Mouse (Mus musculus): ENCODE data around the gene Alpl.

Alpl gene

GRCm38 (mm10) chr4:137800324-137800723, 4.1 kb upstream of the Alpl start:
- DNase-seq (ENCODE audit: low read depth, low spot score), result no peak

DNA sequence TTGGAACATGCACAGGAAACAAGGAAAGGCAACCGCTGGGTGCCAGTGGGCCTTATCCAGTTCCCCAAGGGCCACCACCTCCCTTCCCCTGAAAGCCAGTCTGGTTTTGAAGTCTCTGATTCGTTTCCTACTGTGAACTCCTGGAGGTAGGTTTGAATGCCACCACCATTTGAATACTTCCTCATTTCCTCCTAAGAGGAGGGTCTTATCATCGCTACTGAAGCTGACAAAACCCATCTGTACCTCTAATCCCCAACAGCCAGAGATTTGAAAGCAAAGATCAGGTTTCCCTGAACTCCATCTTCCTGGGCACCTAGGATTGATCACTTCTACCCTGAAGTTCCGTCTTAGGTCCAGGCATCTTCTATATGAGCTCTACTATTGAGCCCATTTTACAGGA, 854 bp upstream of the Alpl start:
- DNase-seq (ENCODE audit: low read depth, low spot score), result no peak

DNA sequence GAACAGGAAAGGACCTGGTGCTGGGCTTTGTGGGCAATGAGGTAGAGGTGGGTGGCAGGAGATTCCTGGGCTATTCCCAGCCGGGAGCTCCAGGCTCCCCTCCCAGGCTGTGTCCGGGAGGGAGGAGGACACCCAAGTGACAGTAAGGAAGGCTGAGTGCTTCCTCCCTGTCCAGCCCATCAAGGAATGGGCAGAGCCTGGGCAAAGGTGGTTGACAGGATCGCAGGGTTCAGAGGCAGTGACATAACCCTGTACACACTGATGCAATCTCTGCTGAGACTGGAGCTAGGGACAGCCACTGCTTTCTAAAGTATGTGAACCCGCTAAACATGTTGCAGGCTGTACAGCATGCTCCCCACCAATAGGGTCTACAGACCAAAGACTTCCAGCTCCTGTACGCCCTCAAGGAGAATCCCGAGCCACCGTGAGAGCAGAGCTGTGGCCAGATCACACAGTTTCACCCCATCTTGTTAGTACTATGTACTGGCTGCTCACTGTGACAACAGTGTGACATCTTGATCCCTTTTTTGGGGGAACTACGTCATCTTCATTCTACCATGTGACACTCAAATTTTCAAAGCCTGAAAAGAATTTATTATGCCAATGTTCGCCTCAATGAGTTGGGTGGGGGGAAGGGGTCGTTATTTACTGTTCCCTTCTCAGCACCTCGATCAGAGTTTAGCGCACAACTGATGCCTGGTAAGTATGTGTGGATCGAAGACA, 1.8 kb downstream of the Alpl start:
- no peak for DNase-seq (ENCODE audit: low read depth, low spot score)

- DNase-seq (ENCODE audit: low read depth, low spot score), result no peak
Observed at GRCm38 (mm10) chr4:137793611-137794010, 2.6 kb downstream of the Alpl start.

DNA sequence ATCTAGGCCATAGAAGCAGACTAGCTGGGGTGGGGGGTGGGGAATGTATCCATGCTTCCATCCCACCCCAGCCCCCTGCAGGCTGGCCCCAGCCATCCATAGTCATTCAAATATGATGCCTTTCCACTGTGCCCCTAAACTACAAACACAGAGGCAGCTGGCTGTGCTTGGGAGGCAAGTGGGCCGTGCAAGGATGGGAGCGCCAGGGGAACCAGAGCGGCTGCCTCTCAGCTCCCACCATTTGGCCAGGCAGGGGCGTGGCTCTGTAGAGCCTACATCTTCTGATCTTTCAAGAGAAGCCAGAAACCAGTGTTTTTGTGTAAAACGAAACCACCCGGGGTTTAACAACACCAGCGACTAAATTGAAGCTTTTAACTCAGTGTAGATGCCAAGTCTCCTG, 4.7 kb downstream of the Alpl start:
- DNase-seq (ENCODE audit: low read depth, low spot score), result no peak

GRCm38 (mm10) chr4:137790981-137791380, 5.2 kb downstream of the Alpl start:
- DNase-seq (ENCODE audit: low read depth, low spot score), result no peak

- DNase-seq (ENCODE audit: low read depth, low spot score), result no peak
Observed at GRCm38 (mm10) chr4:137788511-137789049, 7.6 kb downstream of the Alpl start.

DNA sequence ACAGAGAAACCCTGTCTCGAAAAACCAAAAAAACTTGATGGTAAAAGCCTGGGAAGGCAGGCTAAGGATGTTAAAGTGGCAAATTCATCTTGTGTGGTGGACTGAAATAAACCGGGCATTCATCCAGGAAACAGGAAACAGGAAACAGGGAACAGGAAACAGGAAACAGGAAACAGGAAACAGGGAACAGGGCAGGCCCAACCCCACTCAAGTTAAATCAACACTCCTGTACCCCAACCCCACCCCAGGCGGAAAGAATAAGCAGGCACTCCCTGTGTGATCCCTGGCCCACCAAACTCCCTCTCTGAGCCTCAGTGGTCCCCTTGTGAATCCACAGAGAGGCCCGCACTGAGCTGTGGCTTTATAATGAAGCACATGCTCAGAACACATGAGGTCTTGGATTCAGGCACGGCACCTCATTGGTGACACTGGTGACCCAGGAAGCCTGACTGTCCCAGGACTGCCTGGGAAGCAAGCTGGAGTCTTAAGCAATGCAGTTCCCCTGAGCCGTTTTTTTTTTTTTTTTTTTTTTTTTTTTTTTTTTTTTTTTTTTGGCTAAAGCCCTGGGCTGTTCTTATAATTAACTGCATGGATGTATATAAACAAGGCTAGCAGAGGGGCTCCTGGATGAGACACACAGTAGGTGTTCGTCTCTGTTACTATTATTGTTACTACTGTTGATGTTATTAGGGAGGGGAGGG, 8.4 kb downstream of the Alpl start:
- no peak for DNase-seq (ENCODE audit: low read depth, low spot score)

DNA sequence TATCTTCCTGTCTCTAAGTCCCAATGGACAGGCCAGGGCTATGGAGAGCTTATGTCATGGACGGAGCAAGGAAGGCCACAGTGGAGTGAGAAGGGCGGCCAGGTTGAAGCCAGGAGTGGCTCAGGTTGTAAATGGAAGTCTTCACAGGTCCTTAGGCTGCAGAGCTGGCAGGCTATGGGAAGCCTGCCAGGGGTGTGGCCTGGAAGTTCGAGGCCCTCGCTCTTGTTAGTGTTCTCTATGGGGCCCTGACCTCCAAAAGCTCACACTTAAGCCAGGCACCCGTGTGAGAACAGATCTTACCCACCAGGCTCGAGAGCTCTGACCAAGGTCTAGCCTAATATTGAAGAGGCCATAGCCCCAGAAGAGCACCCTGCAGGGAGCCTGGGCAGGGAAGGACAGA, 9.7 kb downstream of the Alpl start:
- DNase-seq (ENCODE audit: low read depth, low spot score), result no peak

GRCm38 (mm10) chr4:137785270-137785669, 10.9 kb downstream of the Alpl start:
- DNase-seq (ENCODE audit: low read depth, low spot score), result no peak

GRCm38 (mm10) chr4:137784741-137785140, 11.4 kb downstream of the Alpl start:
- DNase-seq (ENCODE audit: low read depth, low spot score), result no peak

DNA sequence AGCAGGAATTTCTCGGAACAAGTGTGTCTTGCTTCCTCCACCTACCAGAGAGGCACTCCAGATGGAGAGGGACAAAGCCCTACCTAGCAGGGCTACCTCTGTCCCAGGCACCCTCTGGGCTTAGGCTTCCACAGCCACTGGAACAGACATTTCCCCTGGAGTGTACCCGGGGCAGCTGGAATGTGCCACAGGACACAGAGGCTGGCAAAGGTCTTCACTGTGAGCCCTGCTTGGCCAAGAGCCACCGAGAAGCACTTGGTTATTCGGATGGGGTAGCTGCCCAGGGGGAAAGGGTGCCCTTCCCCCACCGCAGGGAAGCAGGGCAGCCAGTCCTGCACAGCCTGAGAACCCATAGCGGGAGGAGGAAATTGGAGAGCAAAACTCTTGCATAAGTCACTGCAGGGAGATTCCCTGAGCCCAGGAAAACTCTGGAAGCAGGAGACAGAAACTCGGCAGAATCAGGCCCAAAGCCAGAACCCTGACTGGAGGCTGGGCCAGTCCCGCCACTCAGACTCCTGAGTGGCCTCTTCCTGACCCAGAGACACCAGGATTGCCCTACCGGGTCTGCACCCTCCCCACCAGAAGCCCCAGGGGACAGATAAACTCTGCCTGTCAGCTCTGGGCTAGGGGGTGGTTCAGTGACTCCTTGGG, 12.5 kb downstream of the Alpl start:
- no peak for DNase-seq (ENCODE audit: low read depth, low spot score)

- no peak for DNase-seq (ENCODE audit: low read depth, low spot score)
Observed at GRCm38 (mm10) chr4:137781949-137782348, 14.2 kb downstream of the Alpl start.

- no peak for DNase-seq (ENCODE audit: low read depth, low spot score)
Observed at GRCm38 (mm10) chr4:137780986-137781385, 15.2 kb downstream of the Alpl start.

DNA sequence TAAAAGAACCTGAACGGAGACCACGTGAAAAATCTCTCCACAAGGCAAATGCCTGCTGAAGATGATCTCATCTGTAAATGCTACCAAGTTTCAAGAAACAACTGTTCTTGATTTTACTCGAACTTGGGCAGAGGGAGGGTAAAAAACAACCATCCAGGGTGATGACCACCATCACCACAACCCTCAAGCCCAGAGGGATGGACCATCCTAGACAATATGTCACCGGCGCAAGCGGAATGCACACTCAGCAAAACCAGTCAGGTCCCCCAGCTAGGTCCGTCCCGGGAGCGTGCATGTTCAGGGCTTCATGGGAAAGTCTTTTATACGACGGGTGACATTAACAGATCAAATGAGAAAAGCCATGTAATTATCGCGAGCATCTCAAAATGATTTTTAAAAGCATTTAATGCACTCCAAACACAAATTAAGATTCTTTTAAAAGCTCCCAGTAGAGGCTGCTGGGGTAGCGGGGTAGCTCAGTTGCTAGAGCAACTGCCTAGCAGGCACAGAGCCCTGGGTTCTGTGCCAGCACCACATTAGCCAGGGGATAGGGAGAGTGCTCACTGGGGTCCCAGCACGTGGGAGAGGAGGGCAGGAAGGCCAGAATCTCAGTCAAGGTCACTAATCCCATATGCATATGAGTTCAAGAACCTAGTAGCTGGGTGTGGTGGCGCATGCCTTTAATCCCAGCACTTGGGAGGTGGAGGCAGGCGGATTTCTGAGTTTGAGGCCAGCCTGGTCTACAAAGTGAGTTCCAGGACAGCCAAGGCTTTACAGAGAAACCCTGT, 17.6 kb downstream of the Alpl start:
- DNase-seq (ENCODE audit: low read depth, low spot score), result no peak

GRCm38 (mm10) chr4:137777866-137778265, 18.3 kb downstream of the Alpl start:
- no peak for DNase-seq (ENCODE audit: low read depth, low spot score)

DNA sequence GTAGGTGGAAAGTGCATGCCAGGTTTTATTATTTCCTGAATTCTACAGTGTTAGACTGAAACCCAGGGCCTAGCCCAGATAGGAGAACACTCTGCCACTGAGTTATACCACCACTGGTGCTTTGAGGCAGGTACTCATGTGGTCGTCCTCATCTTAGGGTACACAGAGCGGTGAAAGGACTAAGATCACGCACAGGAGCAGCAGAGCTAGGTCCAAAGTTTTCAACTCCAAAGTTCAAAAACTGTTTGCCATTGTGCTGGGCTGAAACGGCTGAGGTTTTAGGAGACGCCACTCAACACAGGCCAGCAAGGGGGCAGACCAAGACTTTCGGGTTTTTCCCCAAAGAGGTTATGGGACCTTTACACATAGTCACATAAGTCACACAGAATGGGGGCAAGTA, 21.7 kb downstream of the Alpl start:
- no peak for DNase-seq (ENCODE audit: low read depth, low spot score)

- DNase-seq (ENCODE audit: low read depth, low spot score), result no peak
Observed at GRCm38 (mm10) chr4:137774013-137774412, 22.2 kb downstream of the Alpl start.

DNA sequence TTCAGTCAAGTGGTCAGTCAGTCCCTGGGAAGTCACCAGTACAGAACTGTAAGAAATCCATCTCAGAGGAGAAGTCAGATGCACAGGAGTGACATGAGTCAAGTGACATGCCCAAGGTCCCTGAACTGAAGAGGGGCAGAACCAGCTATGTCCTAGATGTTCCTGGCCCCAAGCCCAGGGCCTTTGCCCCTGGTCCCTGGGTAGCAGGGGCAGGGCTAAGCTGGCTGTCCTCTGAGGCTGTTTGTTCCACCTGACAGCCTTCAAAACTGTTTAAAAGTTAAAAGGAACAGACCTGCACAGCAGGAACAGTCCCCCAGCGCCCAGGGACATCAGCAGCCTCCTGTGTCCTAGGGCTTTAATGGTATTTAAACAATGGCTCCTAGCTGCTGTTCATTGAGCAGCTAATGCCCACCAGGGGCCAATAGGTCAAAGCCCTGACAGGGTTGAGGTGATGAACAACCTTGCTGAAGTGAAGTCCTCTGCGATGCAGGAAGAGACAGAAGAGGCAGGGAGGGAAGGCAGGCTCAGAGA, 22.8 kb downstream of the Alpl start:
- no peak for DNase-seq (ENCODE audit: low read depth, low spot score)

DNA sequence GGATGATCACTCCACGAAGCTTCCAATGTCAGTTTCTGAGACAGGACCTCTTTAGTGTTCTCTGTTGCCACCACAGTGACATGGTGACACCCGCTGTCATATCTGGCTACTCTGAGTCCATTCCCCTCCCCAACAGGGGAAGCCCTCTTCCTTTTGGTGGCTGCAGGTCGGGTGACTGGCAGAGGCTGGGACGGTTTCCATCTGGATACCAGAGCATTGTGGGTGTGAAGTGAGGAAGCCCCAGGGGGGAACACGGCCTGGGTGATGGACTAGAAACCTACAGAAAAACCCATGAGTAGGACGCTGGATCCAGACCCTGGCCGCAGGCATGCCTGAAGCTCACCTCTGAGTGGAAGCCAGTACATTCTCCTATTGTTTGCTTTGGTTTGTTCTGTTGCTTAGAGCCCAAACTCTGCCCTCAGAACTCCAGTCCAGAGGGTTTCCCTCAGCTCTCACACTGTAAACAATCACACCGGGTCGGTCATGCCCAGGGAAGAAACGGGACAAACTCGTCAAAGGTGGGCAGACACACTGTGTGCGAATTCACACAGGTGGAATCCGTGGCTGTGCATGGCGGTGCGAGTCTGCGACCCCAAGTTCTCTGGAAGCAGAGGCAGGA, 23.6 kb downstream of the Alpl start:
- DNase-seq (ENCODE audit: low read depth, low spot score), result no peak

DNA sequence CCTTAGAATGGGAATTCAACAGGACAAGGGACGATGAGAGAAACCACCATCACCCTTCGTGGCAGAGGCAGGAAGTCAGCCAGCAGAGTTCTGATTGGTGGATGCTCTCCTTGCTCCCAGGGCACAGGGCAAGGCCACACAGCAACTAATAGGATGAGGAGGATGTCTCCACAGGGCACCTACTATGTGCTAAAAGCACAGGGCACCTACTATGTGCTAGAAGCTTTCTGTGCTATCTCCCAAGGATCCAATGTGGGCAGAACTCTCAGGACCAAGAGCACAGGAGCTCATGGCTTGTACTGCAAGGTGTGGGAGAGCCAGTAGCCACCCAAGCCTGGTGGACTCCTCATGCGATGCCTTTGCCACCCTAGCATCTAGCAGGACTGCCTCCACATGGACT, 24.4 kb downstream of the Alpl start:
- DNase-seq (ENCODE audit: low read depth, low spot score), result no peak

All from retina, postnatal 7 days (tissue).